Comparison of ENCODE assay signal across 23 mouse cellular contexts in genomic region chr3:9617101-9617500, GRCm38 (mm10). TPM values are rescaled to one million over a fixed set of nuclear protein-coding genes. Genes with fewer than 3 reads are reported as not detected.
DNase-seq lines count a peak whose midpoint lies in the region; ATAC-seq and TF ChIP-seq lines count a peak whose summit lies in the region.
"Had no signal": no experiment of that assay in that cellular context is flagged by ENCODE, and none has a peak within 500 bp of the region (broad histone marks: within the 10 kb centered on the region; RNA-seq: fewer than 3 reads in every experiment).

No protein-coding gene starts in this region.

- no peaks in the 10 kb centered on the region for H3K9me3 ChIP-seq in E14TG2a.4 (ENCODE audit: low read length)
- H3K9me3 ChIP-seq: forebrain, embryonic 15.5 days; G1E; liver, embryonic 13.5 days; midbrain, embryonic 13.5 days had no signal

- no peaks in the 10 kb centered on the region for H3K27me3 ChIP-seq in kidney, adult 2 months (replicated peaks; ENCODE audit: control insufficient read depth, insufficient read depth, low read length)
- no peaks in the 10 kb centered on the region for H3K27me3 ChIP-seq in E14TG2a.4 (ENCODE audit: insufficient read depth, low read length)
- H3K27me3 ChIP-seq: forebrain, embryonic 15.5 days; midbrain, embryonic 13.5 days had no signal

- WGBS in kidney, adult 2 months = 73% methylated on average over 9 of the region's 9 CpGs

- no peak overlapping the region for H3K27ac ChIP-seq in kidney, adult 2 months (ENCODE audit: insufficient read depth, low read depth, low read length)
- H3K27ac ChIP-seq: forebrain, embryonic 15.5 days; gastrocnemius, adult 2 months; layer of hippocampus, adult 2 months; liver, embryonic 13.5 days; macrophage; midbrain, embryonic 13.5 days had no signal

- H3K4me3 ChIP-seq in kidney, adult 2 months (ENCODE audit: insufficient read depth, low read depth, low read length) = no peak overlapping the region
- H3K4me3 ChIP-seq in E14TG2a.4 (replicated peaks; ENCODE audit: low read length) = no peak overlapping the region
- H3K4me3 ChIP-seq: erythroblast, embryonic 14.5 days; forebrain, embryonic 15.5 days; gastrocnemius, adult 2 months; layer of hippocampus, adult 2 months; liver, embryonic 13.5 days; midbrain, embryonic 13.5 days had no signal

- no peaks in the 10 kb centered on the region for H3K36me3 ChIP-seq in kidney, adult 2 months (ENCODE audit: control insufficient read depth, insufficient read depth, low read length)
- peaks cover 5% of the 10 kb centered on the region for H3K36me3 ChIP-seq in E14TG2a.4 (ENCODE audit: insufficient read depth, low read length)
- H3K36me3 ChIP-seq: forebrain, embryonic 15.5 days; G1E; liver, embryonic 13.5 days; midbrain, embryonic 13.5 days had no signal

- no peak for TF ChIP-seq POLR2A in kidney, adult 2 months (IDR thresholded peaks at IDR 0.05; ENCODE audit: low read depth, low read length)

- DNase-seq in kidney, adult 2 months = no peak
- no peak for DNase-seq in kidney, adult 18-20 months
- peak; percentile 74 for DNase-seq in R1 (ENCODE audit: low read depth, low spot score)
- DNase-seq in forelimb bud, embryonic 11.5 days (ENCODE audit: low read depth, low spot score) = peak; percentile 84
- DNase-seq in yolk sac, embryonic 10.5 days (ENCODE audit: low spot score) = no peak
- DNase-seq: adrenal gland, adult 2 months; cerebellum, postnatal 14 days; gastrocnemius, adult 2 months; heart, adult 18-20 months; heart, postnatal 4 days; kidney, postnatal 10 days; liver, embryonic 13.5 days; right cerebral cortex, postnatal 14 days; thymus, postnatal 25 days had no signal

- no peak for ATAC-seq in erythroblast, adult 5-6 weeks (replicated peaks; ENCODE audit: low FRiP score, poor library complexity, severe bottlenecking)
- ATAC-seq in megakaryocyte-erythroid progenitor cell, adult 5-6 weeks (replicated peaks; ENCODE audit: low FRiP score, low TSS enrichment, poor library complexity, severe bottlenecking) = no peak
- ATAC-seq: forebrain, embryonic 15.5 days; midbrain, embryonic 13.5 days had no signal

- 0 out of 2 replicates have a peak, but pooled peaks have one; percentile 9 for TF ChIP-seq CTCF in kidney, adult 2 months (conservative IDR thresholded peaks at IDR 0.05; ENCODE audit: insufficient read depth, insufficient read length, low read depth, low read length)
- peak; percentile 44 for TF ChIP-seq CTCF in E14TG2a.4 (conservative IDR thresholded peaks at IDR 0.05; ENCODE audit: low read length)

- H3K4me1 ChIP-seq in kidney, adult 2 months (ENCODE audit: control insufficient read depth, insufficient read depth, low read length) = no peaks in the 10 kb centered on the region
- peaks cover 61% of the 10 kb centered on the region for H3K4me1 ChIP-seq in E14TG2a.4 (replicated peaks; ENCODE audit: low read depth, low read length)
- H3K4me1 ChIP-seq: midbrain, embryonic 13.5 days had no signal

RNA-seq across cellular contexts. Expression of gene Zfp704, which starts 7.2 kb away (rescaled TPM):
- 11.3 and 12.4 TPM in 2 replicates for polyA plus RNA-seq in kidney, adult 2 months (2012; rRNA removed)
- 1.5 and 1.9 TPM in 2 replicates for total RNA-seq in erythroblast, adult 5-6 weeks (2015; ENCODE audit: low replicate concordance)
- total RNA-seq in erythroblast, adult 5-6 weeks (2017; ENCODE audit: low replicate concordance) = 2.2 and 2.3 TPM in 2 replicates
- 12.5 and 18.9 TPM in 2 replicates for total RNA-seq in megakaryocyte-erythroid progenitor cell, adult 5-6 weeks (2014; fragmentation: Nextera tagmentation)
- 8.9 and 12.4 TPM in 2 replicates for total RNA-seq in megakaryocyte-erythroid progenitor cell, adult 5-6 weeks (2017)

Comparison
In these comparisons a context has a peak if more than half of its experiments do, and no peak if none do; other contexts are left out.
1. DNase-seq: peak in R1 (single experiment) and forelimb bud, embryonic 11.5 days (single experiment); none in kidney, adult 2 months (single experiment), kidney, adult 18-20 months (single experiment) and yolk sac, embryonic 10.5 days (single experiment).